Mouse (Mus musculus): ENCODE data around the gene Fam53b. TPM values are rescaled to one million over a fixed set of nuclear protein-coding genes. Genes with fewer than 3 reads are reported as not detected.
"Not testable (repeated sequence)": the region's sequence is repeated elsewhere in the genome, so short reads cannot be mapped to it uniquely, and the experiment has no call there.

The Fam53b gene
- polyA plus RNA-seq, 1 experiment from 2014 or later, result 13.5 TPM

DNA sequence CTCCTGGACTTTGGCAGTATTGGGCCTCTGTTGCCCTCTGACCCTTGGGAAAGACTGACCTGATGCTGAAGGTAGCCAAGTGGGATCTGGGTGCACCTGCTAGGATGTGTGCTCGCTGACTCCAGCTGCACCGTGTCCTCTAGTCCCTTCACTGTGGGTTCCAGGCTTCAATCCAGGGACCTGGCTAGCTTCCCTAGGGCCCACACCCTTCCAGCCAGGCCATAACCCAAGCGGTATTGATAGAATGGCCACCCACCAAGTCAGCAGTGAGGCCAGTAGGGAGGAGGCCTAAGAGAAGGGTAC is 142.9 kb downstream of the Fam53b start:
- 73% methylated on average over 3 of the region's 3 CpGs for WGBS
- no peaks in the 10 kb centered on the region for H3K27me3 ChIP-seq (replicated peaks; ENCODE audit: control insufficient read depth, insufficient read depth, low read length)
- H3K9ac ChIP-seq (ENCODE audit: low read depth, low read length), result no peak overlapping the region
- no peak overlapping the region for H3K27ac ChIP-seq (ENCODE audit: low read depth, low read length)
- peaks cover 23% of the 10 kb centered on the region; the same call in 1 of the 2 replicates for H3K4me1 ChIP-seq (replicated peaks; ENCODE audit: control insufficient read depth, insufficient read depth, low read length)
- TF ChIP-seq CTCF (IDR thresholded peaks at IDR 0.05; ENCODE audit: low read depth), result no peak
- no peaks in the 10 kb centered on the region for H3K36me3 ChIP-seq (ENCODE audit: control insufficient read depth, insufficient read depth)
- no peak overlapping the region for H3K4me2 ChIP-seq (replicated peaks; ENCODE audit: low read depth)
- no peaks in the 10 kb centered on the region for H3K9me3 ChIP-seq (ENCODE audit: control insufficient read depth)
- H3K4me3 ChIP-seq (ENCODE audit: low read depth, low read length), result no peak overlapping the region
- ATAC-seq, result no peak

DNA sequence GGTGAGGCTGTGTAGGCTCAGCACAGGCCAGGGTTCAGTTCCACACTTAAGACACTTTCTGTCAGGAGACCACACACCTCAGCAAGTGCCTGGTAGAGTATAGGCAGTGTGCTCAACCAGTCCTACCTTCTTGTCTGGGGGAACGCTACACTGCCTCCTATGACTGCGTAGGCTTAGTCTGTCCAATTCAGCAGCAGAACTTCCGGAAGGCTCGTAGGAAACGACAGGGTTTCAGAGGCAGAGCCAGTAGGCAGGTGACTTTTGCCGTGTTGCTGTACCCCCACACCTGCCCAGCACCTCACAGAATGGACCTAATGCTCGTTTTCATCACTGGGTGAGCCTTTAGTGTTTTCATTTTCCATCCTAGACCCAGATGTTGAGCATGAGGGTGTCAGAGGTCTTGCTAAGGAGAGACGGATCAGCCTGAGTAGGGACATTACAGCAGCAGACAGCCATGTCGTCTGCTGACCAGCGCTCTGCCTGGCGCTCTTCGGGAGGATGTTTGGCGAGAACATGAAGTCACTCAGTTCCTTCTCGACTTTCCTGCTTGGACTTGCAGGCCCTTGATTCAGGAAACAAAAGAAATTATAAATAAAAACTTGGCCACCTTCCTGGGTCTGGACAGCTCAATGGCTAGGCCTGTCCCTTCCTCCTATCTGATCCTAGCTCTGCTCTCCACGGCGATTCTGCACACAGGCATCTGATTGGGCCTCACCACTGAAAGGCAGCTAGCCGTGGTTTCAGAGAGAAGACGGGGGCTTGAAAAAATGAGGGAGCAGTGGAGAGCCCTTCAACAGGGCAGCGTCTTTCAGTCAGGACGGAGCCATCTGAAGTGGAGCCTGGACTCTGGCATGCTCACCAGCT is 143.5 kb downstream of the Fam53b start:
- no peak overlapping the region for H3K9ac ChIP-seq (ENCODE audit: low read depth, low read length)
- TF ChIP-seq CTCF (IDR thresholded peaks at IDR 0.05; ENCODE audit: low read depth), result 0 out of 2 replicates have a peak, but pooled peaks have one; percentile 8
- no peaks in the 10 kb centered on the region for H3K9me3 ChIP-seq (ENCODE audit: control insufficient read depth)
- no peaks in the 10 kb centered on the region for H3K36me3 ChIP-seq (ENCODE audit: control insufficient read depth, insufficient read depth)
- H3K27me3 ChIP-seq (replicated peaks; ENCODE audit: control insufficient read depth, insufficient read depth, low read length), result no peaks in the 10 kb centered on the region
- ATAC-seq, result no peak
- H3K4me2 ChIP-seq (replicated peaks; ENCODE audit: low read depth), result no peak overlapping the region
- no peak overlapping the region for H3K4me3 ChIP-seq (ENCODE audit: low read depth, low read length)
- WGBS, result 78% methylated on average over 20 of the region's 20 CpGs
- peak overlapping the region; percentile 17; the same call in 1 of the 2 replicates for H3K27ac ChIP-seq (ENCODE audit: low read depth, low read length)
- peaks cover 23% of the 10 kb centered on the region; the same call in 1 of the 2 replicates for H3K4me1 ChIP-seq (replicated peaks; ENCODE audit: control insufficient read depth, insufficient read depth, low read length)

DNA sequence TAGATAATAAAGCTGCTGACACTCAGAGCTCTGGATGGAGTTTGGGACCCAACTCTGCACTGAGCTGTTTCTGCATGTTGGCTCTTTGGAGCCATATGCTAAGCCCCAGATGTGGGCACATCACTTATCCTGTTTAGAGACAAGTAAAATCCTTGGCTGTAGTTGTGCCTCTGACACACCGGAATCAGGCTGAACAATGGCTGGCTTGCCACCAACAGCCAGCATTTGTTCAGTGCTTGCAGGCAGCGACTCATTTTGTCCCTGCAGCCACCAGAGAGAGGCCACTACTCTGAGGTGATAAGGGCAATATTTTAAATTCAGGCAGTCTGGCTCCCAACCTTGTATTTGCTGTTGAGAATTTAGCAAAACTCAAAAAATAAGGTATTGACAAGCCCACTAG is 145.1 kb downstream of the Fam53b start:
- Histone ChIP-seq H3K4me2 (replicated peaks; ENCODE audit: low read depth) (no peak overlapping the region), H3K9ac (ENCODE audit: low read depth, low read length) (no peak overlapping the region), H3K27ac (ENCODE audit: low read depth, low read length) (no peak overlapping the region), H3K4me3 (ENCODE audit: low read depth, low read length) (no peak overlapping the region), H3K9me3 (ENCODE audit: control insufficient read depth) (no peaks in the 10 kb centered on the region), H3K27me3 (replicated peaks; ENCODE audit: control insufficient read depth, insufficient read depth, low read length) (no peaks in the 10 kb centered on the region), H3K4me1 (replicated peaks; ENCODE audit: control insufficient read depth, insufficient read depth, low read length) (peaks cover 11% of the 10 kb centered on the region; the same call in 1 of the 2 replicates), H3K36me3 (ENCODE audit: control insufficient read depth, insufficient read depth) (no peaks in the 10 kb centered on the region)
- 68% methylated on average over 2 of the region's 2 CpGs for WGBS
- no peak for ATAC-seq
- TF ChIP-seq CTCF (IDR thresholded peaks at IDR 0.05; ENCODE audit: low read depth), result no peak

DNA sequence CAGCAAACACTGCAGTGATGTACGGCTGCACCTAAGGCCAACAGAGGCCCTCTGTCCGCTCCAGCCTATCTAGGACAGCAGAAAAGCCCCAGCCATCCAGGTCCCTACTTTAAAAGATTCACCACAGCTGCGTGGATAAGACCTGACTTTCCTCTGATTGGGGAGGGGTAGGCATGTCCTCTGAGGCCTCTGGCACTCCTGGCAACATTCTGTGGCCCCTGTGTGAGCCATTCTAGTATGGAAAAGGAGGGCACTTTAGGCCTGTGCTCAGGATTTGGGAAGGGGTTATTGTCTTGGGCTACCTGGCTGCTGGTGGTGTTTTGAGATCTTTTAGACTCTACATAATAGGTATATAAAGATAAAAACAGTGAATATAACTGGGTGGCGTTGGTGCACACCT is 147.2 kb downstream of the Fam53b start:
- no peak for TF ChIP-seq CTCF (IDR thresholded peaks at IDR 0.05; ENCODE audit: low read depth)
- H3K27ac ChIP-seq (ENCODE audit: low read depth, low read length), result no peak overlapping the region

DNA sequence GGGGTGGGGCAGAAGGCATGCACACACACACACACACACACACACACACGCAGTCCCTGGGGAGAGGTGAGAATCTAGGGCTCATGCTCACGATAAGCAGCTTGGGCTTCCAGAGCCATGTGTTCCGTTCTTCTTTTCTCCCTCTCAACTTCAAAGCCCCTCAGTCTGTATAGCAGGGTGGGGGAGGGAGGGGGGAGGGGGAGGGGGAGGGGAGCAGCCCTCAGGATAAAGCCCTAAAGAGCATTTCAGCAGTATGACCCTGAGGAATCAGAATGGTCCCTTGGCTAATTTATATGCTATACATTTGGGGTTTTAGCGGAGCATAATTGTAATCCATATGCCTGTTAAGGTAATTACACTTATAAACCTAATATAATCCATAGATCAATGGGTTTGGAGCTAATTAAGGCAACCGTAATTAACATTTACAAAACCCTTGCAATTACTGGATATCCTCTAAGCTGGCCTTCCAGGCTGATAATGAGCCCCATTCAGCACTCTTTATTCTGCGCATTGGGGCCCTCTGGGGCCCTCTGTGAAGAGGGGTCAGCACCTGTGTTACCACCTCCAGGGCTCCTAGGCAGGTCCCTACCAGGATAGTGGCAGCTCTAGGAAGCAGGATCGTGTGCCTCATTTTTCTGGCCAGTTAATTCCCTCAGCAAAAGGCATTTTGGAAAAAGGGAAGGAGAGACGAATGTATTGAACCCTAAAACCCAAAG is 147.9 kb downstream of the Fam53b start:
- no peak overlapping the region for H3K9ac ChIP-seq (ENCODE audit: low read depth, low read length)
- no peak for ATAC-seq
- H3K4me2 ChIP-seq (replicated peaks; ENCODE audit: low read depth), result no peak overlapping the region
- no peaks in the 10 kb centered on the region for H3K4me1 ChIP-seq (replicated peaks; ENCODE audit: control insufficient read depth, insufficient read depth, low read length)
- no peak overlapping the region for H3K27ac ChIP-seq (ENCODE audit: low read depth, low read length)
- H3K27me3 ChIP-seq (replicated peaks; ENCODE audit: control insufficient read depth, insufficient read depth, low read length), result no peaks in the 10 kb centered on the region
- no peak for TF ChIP-seq CTCF (IDR thresholded peaks at IDR 0.05; ENCODE audit: low read depth)
- no peaks in the 10 kb centered on the region for H3K9me3 ChIP-seq (ENCODE audit: control insufficient read depth)
- 83% methylated on average over 8 of the region's 8 CpGs for WGBS
- no peak overlapping the region for H3K4me3 ChIP-seq (ENCODE audit: low read depth, low read length)
- H3K36me3 ChIP-seq (ENCODE audit: control insufficient read depth, insufficient read depth), result no peaks in the 10 kb centered on the region

More for the DNA sequence above, 147.2 kb downstream of the Fam53b start:
- Histone ChIP-seq H3K4me2 (replicated peaks; ENCODE audit: low read depth) (no peak overlapping the region), H3K36me3 (ENCODE audit: control insufficient read depth, insufficient read depth) (no peaks in the 10 kb centered on the region), H3K4me1 (replicated peaks; ENCODE audit: control insufficient read depth, insufficient read depth, low read length) (0 out of 2 replicates have a peak, but pooled peaks cover 4% of the 10 kb centered on the region), H3K9ac (ENCODE audit: low read depth, low read length) (no peak overlapping the region), H3K9me3 (ENCODE audit: control insufficient read depth) (no peaks in the 10 kb centered on the region), H3K4me3 (ENCODE audit: low read depth, low read length) (no peak overlapping the region), H3K27me3 (replicated peaks; ENCODE audit: control insufficient read depth, insufficient read depth, low read length) (no peaks in the 10 kb centered on the region)
- ATAC-seq, result no peak
- 76% methylated on average over 4 of the region's 4 CpGs for WGBS

DNA sequence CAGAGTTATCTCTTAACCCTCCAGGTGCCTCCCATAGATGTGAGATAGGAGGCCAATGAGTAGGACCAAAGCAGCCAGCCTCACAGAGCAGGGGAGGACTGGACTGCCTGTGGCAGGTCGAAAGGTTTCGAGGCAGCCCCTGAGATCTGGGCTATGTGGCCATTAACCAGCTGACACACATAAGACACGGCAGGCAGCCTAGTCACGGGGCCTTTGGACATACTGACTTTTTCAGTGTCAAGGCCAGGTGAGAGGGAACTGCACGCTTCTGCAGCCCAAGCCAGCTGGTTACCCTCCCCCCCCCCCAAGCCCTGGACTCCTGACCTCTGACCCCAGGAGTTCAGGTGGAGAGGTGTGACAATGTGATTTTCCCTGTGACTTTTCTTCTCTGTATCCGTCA is 148.9 kb downstream of the Fam53b start:
- no peaks in the 10 kb centered on the region for H3K36me3 ChIP-seq (ENCODE audit: control insufficient read depth, insufficient read depth)
- peak; percentile 34 for ATAC-seq
- H3K9ac ChIP-seq (ENCODE audit: low read depth, low read length), result no peak overlapping the region
- WGBS, result 76% methylated on average over 6 of the region's 6 CpGs
- TF ChIP-seq CTCF (IDR thresholded peaks at IDR 0.05; ENCODE audit: low read depth), result no peak
- peaks cover 5% of the 10 kb centered on the region; the same call in 1 of the 2 replicates for H3K4me1 ChIP-seq (replicated peaks; ENCODE audit: control insufficient read depth, insufficient read depth, low read length)
- no peak overlapping the region for H3K4me2 ChIP-seq (replicated peaks; ENCODE audit: low read depth)
- no peaks in the 10 kb centered on the region for H3K9me3 ChIP-seq (ENCODE audit: control insufficient read depth)
- H3K27me3 ChIP-seq (replicated peaks; ENCODE audit: control insufficient read depth, insufficient read depth, low read length), result no peaks in the 10 kb centered on the region
- H3K27ac ChIP-seq (ENCODE audit: low read depth, low read length), result no peak overlapping the region
- H3K4me3 ChIP-seq (ENCODE audit: low read depth, low read length), result no peak overlapping the region

DNA sequence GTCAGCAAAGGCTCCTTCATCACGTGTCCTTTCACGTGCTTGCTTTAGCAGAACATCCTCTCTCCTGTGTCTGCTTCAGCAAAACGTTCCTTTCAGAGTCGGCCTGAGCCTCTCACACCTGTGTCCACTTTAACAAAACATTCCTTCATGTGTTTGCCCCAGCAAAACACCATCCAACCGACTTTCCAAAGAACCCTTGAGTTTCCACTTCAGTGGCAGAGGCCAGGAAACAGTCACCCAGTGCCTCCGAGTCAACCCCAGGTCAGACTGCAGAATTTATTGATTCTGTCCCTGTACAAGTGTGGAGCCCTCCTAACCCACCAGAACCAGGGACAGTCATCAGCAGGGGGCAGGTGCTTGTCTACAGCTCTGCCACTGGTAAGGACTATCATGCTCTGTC is 150.9 kb downstream of the Fam53b start:
- H3K9me3 ChIP-seq (ENCODE audit: control insufficient read depth); ATAC-seq; H3K36me3 ChIP-seq (ENCODE audit: control insufficient read depth, insufficient read depth); H3K4me1 ChIP-seq (replicated peaks; ENCODE audit: control insufficient read depth, insufficient read depth, low read length); H3K9ac ChIP-seq (ENCODE audit: low read depth, low read length); H3K27me3 ChIP-seq (replicated peaks; ENCODE audit: control insufficient read depth, insufficient read depth, low read length); H3K27ac ChIP-seq (ENCODE audit: low read depth, low read length); H3K4me2 ChIP-seq (replicated peaks; ENCODE audit: low read depth); H3K4me3 ChIP-seq (ENCODE audit: low read depth, low read length): not testable (repeated sequence)
- WGBS, result 64% methylated on average over 6 of the region's 6 CpGs

Data from intestine, postnatal 0 days (tissue).